Mouse (Mus musculus): ENCODE measurements around the gene Zfc3h1. TPM values are rescaled to one million over a fixed set of nuclear protein-coding genes. Genes with fewer than 3 reads are reported as not detected.
A peak's percentile ranks its signal among the peaks of the same experiment; 100 is the strongest.

Gene Zfc3h1
- polyA plus RNA-seq, 1 experiment = 46.8 TPM

GRCm38 (mm10) chr10:115406393-115406792, 21.6 kb downstream of the Zfc3h1 start:
- DNase-seq = peak; percentile 60
- Histone ChIP-seq H3K27me3 (ENCODE audit: control insufficient read depth, insufficient read depth, low read length) (no peaks in the 10 kb centered on the region), H3K4me3 (ENCODE audit: control insufficient read depth, insufficient read depth, low read length) (no peak overlapping the region), H3K36me3 (ENCODE audit: control insufficient read depth, insufficient read depth, low read length) (peaks cover 82% of the 10 kb centered on the region), H3K4me1 (replicated peaks; ENCODE audit: control insufficient read depth, insufficient read depth, low read length) (no peaks in the 10 kb centered on the region), H3K27ac (ENCODE audit: control insufficient read depth, insufficient read depth, low read length) (no peak overlapping the region)
- 73% methylated on average over 6 of the region's 6 CpGs for WGBS
- TF ChIP-seq POLR2A (IDR thresholded peaks at IDR 0.05; ENCODE audit: control insufficient read depth, extremely low read depth, insufficient read depth, low read length, poor library complexity) = no peak
- TF ChIP-seq CTCF (IDR thresholded peaks at IDR 0.05; ENCODE audit: borderline replicate concordance, control insufficient read depth, extremely low read depth, insufficient read depth, low read length, poor library complexity) = no peak

GRCm38 (mm10) chr10:115413496-115413895, 28.7 kb downstream of the Zfc3h1 start:
- H3K27me3 ChIP-seq (ENCODE audit: control insufficient read depth, insufficient read depth, low read length) = no peaks in the 10 kb centered on the region
- 96% methylated on average over 2 of the region's 2 CpGs for WGBS
- H3K36me3 ChIP-seq (ENCODE audit: control insufficient read depth, insufficient read depth, low read length) = peaks cover 94% of the 10 kb centered on the region
- no peak for DNase-seq
- H3K4me3 ChIP-seq (ENCODE audit: control insufficient read depth, insufficient read depth, low read length) = no peak overlapping the region
- no peaks in the 10 kb centered on the region for H3K4me1 ChIP-seq (replicated peaks; ENCODE audit: control insufficient read depth, insufficient read depth, low read length)
- TF ChIP-seq POLR2A (IDR thresholded peaks at IDR 0.05; ENCODE audit: control insufficient read depth, extremely low read depth, insufficient read depth, low read length, poor library complexity) (no peak), CTCF (IDR thresholded peaks at IDR 0.05; ENCODE audit: borderline replicate concordance, control insufficient read depth, extremely low read depth, insufficient read depth, low read length, poor library complexity) (no peak)
- H3K27ac ChIP-seq (ENCODE audit: control insufficient read depth, insufficient read depth, low read length) = no peak overlapping the region

GRCm38 (mm10) chr10:115414056-115414455, 29.3 kb downstream of the Zfc3h1 start:
- 93% methylated on average over 3 of the region's 3 CpGs for WGBS
- TF ChIP-seq POLR2A (IDR thresholded peaks at IDR 0.05; ENCODE audit: control insufficient read depth, extremely low read depth, insufficient read depth, low read length, poor library complexity) = no peak
- TF ChIP-seq CTCF (IDR thresholded peaks at IDR 0.05; ENCODE audit: borderline replicate concordance, control insufficient read depth, extremely low read depth, insufficient read depth, low read length, poor library complexity) = no peak
- H3K36me3 ChIP-seq (ENCODE audit: control insufficient read depth, insufficient read depth, low read length) = peaks cover 92% of the 10 kb centered on the region

DNA sequence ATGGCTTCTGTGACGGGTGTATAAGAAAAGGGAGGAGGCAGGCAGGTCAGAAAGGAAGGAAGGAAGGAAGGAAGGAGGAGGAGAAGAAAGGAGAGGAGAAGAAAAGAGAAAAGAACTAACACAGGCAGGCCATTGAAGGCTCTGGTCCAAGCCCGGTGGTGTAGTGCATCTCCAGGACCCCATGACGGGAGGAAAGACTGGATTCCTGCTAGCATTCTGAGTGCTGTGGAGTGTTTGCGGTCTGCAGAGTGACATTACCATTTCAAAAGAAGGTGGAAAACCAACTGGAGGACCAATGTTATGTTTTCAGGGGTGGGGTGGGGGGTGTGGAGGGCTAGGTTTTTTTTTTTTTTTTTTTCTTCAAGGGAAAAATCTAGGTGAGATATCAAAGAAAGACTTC, 37.2 kb downstream of the Zfc3h1 start:
- Histone ChIP-seq H3K27ac (ENCODE audit: control insufficient read depth, insufficient read depth, low read length) (no peak overlapping the region), H3K4me1 (replicated peaks; ENCODE audit: control insufficient read depth, insufficient read depth, low read length) (no peaks in the 10 kb centered on the region), H3K36me3 (ENCODE audit: control insufficient read depth, insufficient read depth, low read length) (peaks cover 74% of the 10 kb centered on the region), H3K4me3 (ENCODE audit: control insufficient read depth, insufficient read depth, low read length) (no peak overlapping the region), H3K27me3 (ENCODE audit: control insufficient read depth, insufficient read depth, low read length) (no peaks in the 10 kb centered on the region)
- WGBS = 93% methylated on average over 4 of the region's 4 CpGs
- TF ChIP-seq POLR2A (IDR thresholded peaks at IDR 0.05; ENCODE audit: control insufficient read depth, extremely low read depth, insufficient read depth, low read length, poor library complexity) (no peak), CTCF (IDR thresholded peaks at IDR 0.05; ENCODE audit: borderline replicate concordance, control insufficient read depth, extremely low read depth, insufficient read depth, low read length, poor library complexity) (no peak)
- no peak for DNase-seq

More at GRCm38 (mm10) chr10:115414056-115414455, 29.3 kb downstream of the Zfc3h1 start:
- DNase-seq = no peak
- H3K27ac ChIP-seq (ENCODE audit: control insufficient read depth, insufficient read depth, low read length) = no peak overlapping the region
- no peak overlapping the region for H3K4me3 ChIP-seq (ENCODE audit: control insufficient read depth, insufficient read depth, low read length)
- no peaks in the 10 kb centered on the region for H3K27me3 ChIP-seq (ENCODE audit: control insufficient read depth, insufficient read depth, low read length)
- no peaks in the 10 kb centered on the region for H3K4me1 ChIP-seq (replicated peaks; ENCODE audit: control insufficient read depth, insufficient read depth, low read length)

- no peaks in the 10 kb centered on the region for H3K4me1 ChIP-seq (replicated peaks; ENCODE audit: control insufficient read depth, insufficient read depth, low read length)
- WGBS = 97% methylated on average over 2 of the region's 2 CpGs
Measured at GRCm38 (mm10) chr10:115425351-115425750, 40.6 kb downstream of the Zfc3h1 start.

GRCm38 (mm10) chr10:115437286-115437685, 52.5 kb downstream of the Zfc3h1 start:
- Histone ChIP-seq H3K4me3 (ENCODE audit: control insufficient read depth, insufficient read depth, low read length) (no peak overlapping the region), H3K36me3 (ENCODE audit: control insufficient read depth, insufficient read depth, low read length) (peaks cover 17% of the 10 kb centered on the region), H3K27ac (ENCODE audit: control insufficient read depth, insufficient read depth, low read length) (no peak overlapping the region), H3K27me3 (ENCODE audit: control insufficient read depth, insufficient read depth, low read length) (no peaks in the 10 kb centered on the region), H3K4me1 (replicated peaks; ENCODE audit: control insufficient read depth, insufficient read depth, low read length) (no peaks in the 10 kb centered on the region)
- 96% methylated on average over 4 of the region's 4 CpGs for WGBS
- no peak for TF ChIP-seq POLR2A (IDR thresholded peaks at IDR 0.05; ENCODE audit: control insufficient read depth, extremely low read depth, insufficient read depth, low read length, poor library complexity)
- TF ChIP-seq CTCF (IDR thresholded peaks at IDR 0.05; ENCODE audit: borderline replicate concordance, control insufficient read depth, extremely low read depth, insufficient read depth, low read length, poor library complexity) = no peak
- no peak for DNase-seq

More at GRCm38 (mm10) chr10:115425351-115425750, 40.6 kb downstream of the Zfc3h1 start:
- H3K27ac ChIP-seq (ENCODE audit: control insufficient read depth, insufficient read depth, low read length) = no peak overlapping the region
- no peaks in the 10 kb centered on the region for H3K27me3 ChIP-seq (ENCODE audit: control insufficient read depth, insufficient read depth, low read length)
- DNase-seq = no peak
- H3K36me3 ChIP-seq (ENCODE audit: control insufficient read depth, insufficient read depth, low read length) = peaks cover 81% of the 10 kb centered on the region
- no peak for TF ChIP-seq CTCF (IDR thresholded peaks at IDR 0.05; ENCODE audit: borderline replicate concordance, control insufficient read depth, extremely low read depth, insufficient read depth, low read length, poor library complexity)
- no peak for TF ChIP-seq POLR2A (IDR thresholded peaks at IDR 0.05; ENCODE audit: control insufficient read depth, extremely low read depth, insufficient read depth, low read length, poor library complexity)
- H3K4me3 ChIP-seq (ENCODE audit: control insufficient read depth, insufficient read depth, low read length) = no peak overlapping the region

DNA sequence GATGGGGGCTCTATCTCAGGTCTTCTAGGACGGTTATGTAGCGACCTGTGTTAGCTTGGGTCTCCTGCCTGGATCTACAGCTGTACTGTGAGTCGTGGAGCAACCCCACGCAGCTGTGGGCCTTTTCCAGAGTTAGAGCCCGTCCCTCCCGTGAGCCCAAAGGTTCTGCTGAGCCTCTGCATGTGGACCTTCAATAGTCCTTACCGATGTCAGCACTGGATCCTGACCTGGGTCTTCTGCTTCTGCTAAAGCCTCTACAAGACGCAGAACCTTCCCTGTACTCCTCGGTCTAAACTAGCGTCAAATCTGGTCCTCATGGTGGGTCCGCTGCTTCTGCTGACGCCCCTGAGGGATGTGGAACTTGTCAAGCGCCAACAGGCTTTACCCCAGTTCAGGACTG, 63.9 kb downstream of the Zfc3h1 start:
- Histone ChIP-seq H3K4me1 (replicated peaks; ENCODE audit: control insufficient read depth, insufficient read depth, low read length) (no peaks in the 10 kb centered on the region), H3K27ac (ENCODE audit: control insufficient read depth, insufficient read depth, low read length) (no peak overlapping the region), H3K27me3 (ENCODE audit: control insufficient read depth, insufficient read depth, low read length) (no peaks in the 10 kb centered on the region), H3K36me3 (ENCODE audit: control insufficient read depth, insufficient read depth, low read length) (no peaks in the 10 kb centered on the region), H3K4me3 (ENCODE audit: control insufficient read depth, insufficient read depth, low read length) (no peak overlapping the region)
- no peak for TF ChIP-seq POLR2A (IDR thresholded peaks at IDR 0.05; ENCODE audit: control insufficient read depth, extremely low read depth, insufficient read depth, low read length, poor library complexity)
- TF ChIP-seq CTCF (IDR thresholded peaks at IDR 0.05; ENCODE audit: borderline replicate concordance, control insufficient read depth, extremely low read depth, insufficient read depth, low read length, poor library complexity) = no peak
- DNase-seq = no peak
- WGBS = 96% methylated on average over 13 of the region's 13 CpGs
